Mouse (Mus musculus): ENCODE results near the gene Zfp771. TPM values are rescaled to one million over a fixed set of nuclear protein-coding genes. Genes with fewer than 3 reads are reported as not detected.

Zfp771 gene
- total and polyA plus RNA-seq, 2 experiments from 2014 or later = 65.7 to 75.1 TPM

DNA sequence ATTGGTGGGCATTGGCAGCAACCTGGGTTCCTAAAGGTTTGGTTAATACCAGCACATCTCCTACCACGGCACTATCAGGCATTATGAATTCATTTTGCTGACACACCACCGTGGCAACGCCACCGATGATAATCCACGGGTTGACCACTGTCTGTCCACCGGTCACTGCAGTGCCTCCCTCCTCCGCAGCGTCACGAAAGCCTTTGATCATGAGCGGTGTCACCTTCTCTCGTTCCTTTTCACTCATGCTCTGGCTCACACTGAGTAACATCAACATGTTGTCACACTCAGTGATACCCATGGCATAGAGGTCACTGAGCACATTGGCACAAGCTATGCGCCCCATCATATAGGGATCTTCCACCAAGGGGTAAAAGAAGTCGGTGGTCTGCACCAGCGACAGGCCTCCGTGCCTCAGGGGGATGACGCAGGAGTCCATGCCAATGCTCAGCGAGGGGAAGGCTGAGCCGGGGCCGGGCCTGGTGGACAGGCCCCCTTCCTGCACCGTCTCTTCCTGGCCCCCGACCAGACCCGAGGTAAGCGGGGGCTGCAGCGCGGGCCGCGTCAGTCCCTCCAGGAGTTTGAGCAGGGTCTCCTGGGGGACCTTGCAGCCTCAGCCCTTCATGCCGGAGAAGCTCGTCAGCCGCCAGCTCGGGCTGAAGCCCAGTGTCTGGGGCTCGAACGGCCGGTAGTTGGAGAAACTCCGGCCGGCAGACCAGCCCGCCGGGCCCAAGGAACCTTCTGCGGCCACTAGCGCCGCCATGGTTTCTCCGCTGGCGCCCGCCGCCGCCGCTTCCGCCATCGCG lies 29.2 kb downstream of the Zfp771 start:
- Histone ChIP-seq H3K4me3 (ENCODE audit: low read depth, low read length) (peak overlapping the region; percentile 84), H3K9ac (peak overlapping the region; percentile 93), H3K27ac (ENCODE audit: low read depth, low read length) (peak overlapping the region; percentile 80), H3K4me1 (ENCODE audit: insufficient read depth) (peaks cover 4% of the 10 kb centered on the region; the same call in 1 of the 2 replicates), H3K4me2 (ENCODE audit: low read depth) (peak overlapping the region; percentile 81), H3K27me3 (ENCODE audit: insufficient read depth, low read length) (no peaks in the 10 kb centered on the region), H3K9me3 (ENCODE audit: low read length) (0 out of 2 replicates have a peak, but pooled peaks cover 3% of the 10 kb centered on the region), H3K36me3 (ENCODE audit: insufficient read depth) (peaks cover 17% of the 10 kb centered on the region; the same call in 1 of the 2 replicates)
- TF ChIP-seq CTCF (IDR thresholded peaks at IDR 0.05; ENCODE audit: low read depth) = no peak
- peak; percentile 63 for ATAC-seq
- no peak for DNase-seq
- 18% methylated on average over 50 of the region's 50 CpGs for WGBS

DNA sequence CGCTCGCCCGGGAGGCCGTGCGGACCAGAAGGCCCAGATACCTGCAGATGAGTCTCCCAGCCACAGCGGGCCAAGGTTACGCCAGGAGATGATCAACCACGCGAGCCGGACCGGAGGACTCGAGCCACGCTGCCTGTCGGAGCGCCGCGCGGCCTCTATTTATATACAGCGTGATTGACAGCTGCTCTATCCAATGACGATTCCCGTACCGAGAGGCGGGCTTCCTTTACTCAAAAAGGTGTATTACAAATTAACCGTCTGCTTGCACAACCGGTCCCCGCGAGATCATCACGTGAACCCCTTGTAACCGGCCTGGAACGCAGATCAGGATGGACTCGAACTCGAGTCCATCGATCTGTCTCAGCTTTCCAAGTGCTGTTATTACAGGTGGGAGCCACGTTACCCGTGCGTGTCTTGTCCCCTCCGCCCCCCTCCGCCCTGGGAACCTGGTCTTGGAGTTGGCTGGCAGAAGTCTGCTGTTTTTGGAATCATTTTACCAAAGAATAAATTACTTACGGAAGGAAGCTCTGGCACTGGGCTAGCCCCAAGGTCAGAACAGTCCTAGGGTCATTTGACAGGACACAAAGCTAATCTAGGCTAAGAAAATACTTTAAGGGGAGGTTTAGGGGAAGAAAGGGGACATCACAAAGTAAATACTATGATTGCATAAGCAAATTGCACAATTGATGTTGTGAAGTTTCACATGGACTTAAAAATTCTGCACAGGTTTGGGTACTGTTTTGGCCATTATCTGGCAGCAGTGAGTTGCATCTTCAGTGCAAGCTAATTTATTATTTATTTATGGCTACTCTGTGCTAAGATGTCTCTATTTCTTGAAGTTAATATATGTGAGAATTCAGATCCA lies 30.1 kb downstream of the Zfp771 start, which contains the start of gene Sephs2:
TSS of gene Sephs2 (minus strand) at position 131 of the 865 bp plus-strand sequence.
- TF ChIP-seq CTCF (IDR thresholded peaks at IDR 0.05; ENCODE audit: low read depth) = no peak
- H3K4me1 ChIP-seq (ENCODE audit: insufficient read depth) = peaks cover 4% of the 10 kb centered on the region; the same call in 1 of the 2 replicates
- H3K4me3 ChIP-seq (ENCODE audit: low read depth, low read length) = peak within 1 kb of the TSS; percentile 84
- no peaks in the 10 kb centered on the region for H3K9me3 ChIP-seq (ENCODE audit: low read length)
- H3K9ac ChIP-seq = peak within 1 kb of the TSS; percentile 93
- WGBS = 2% methylated on average over 39 of the region's 39 CpGs
- peak; percentile 94 for ATAC-seq
- H3K4me2 ChIP-seq (ENCODE audit: low read depth) = peak within 1 kb of the TSS; percentile 81
- DNase-seq = peak; percentile 96
- H3K27ac ChIP-seq (ENCODE audit: low read depth, low read length) = peak within 1 kb of the TSS; percentile 80
- H3K27me3 ChIP-seq (ENCODE audit: insufficient read depth, low read length) = no peaks in the 10 kb centered on the region
- H3K36me3 ChIP-seq (ENCODE audit: insufficient read depth) = peaks cover 9% of the 10 kb centered on the region; the same call in 1 of the 2 replicates

DNA sequence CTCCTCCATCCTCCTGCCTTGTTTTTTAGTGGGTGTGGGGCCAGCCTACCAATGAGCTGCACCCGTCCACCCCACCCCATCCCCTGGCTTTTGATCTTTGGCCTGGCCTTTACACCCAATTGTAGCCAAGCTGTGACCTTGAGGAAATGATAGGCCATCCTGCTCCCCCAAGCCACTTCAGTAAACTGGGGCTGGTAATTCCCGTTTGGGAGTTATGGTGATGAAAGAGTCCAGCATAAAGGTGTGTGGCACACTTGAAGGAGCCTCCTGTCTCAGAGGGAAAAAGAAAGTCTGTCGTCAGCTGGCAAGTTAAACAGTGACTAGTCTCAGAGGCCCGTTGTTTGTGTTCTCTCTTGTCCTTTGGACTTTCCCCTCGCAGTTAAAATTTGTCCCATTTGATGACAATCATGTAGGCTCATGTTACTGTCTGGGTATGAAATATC lies 32.5 kb downstream of the Zfp771 start:
- Histone ChIP-seq H3K9me3 (ENCODE audit: low read length) (no peaks in the 10 kb centered on the region), H3K4me2 (ENCODE audit: low read depth) (no peak overlapping the region), H3K27me3 (ENCODE audit: insufficient read depth, low read length) (no peaks in the 10 kb centered on the region), H3K27ac (ENCODE audit: low read depth, low read length) (no peak overlapping the region), H3K4me1 (ENCODE audit: insufficient read depth) (peaks cover 4% of the 10 kb centered on the region; the same call in 1 of the 2 replicates), H3K36me3 (ENCODE audit: insufficient read depth) (no peaks in the 10 kb centered on the region), H3K9ac (no peak overlapping the region), H3K4me3 (ENCODE audit: low read depth, low read length) (no peak overlapping the region)
- WGBS = 85% methylated on average over 5 of the region's 5 CpGs
- ATAC-seq (no peak), DNase-seq (no peak)
- TF ChIP-seq CTCF (IDR thresholded peaks at IDR 0.05; ENCODE audit: low read depth) = no peak

DNA sequence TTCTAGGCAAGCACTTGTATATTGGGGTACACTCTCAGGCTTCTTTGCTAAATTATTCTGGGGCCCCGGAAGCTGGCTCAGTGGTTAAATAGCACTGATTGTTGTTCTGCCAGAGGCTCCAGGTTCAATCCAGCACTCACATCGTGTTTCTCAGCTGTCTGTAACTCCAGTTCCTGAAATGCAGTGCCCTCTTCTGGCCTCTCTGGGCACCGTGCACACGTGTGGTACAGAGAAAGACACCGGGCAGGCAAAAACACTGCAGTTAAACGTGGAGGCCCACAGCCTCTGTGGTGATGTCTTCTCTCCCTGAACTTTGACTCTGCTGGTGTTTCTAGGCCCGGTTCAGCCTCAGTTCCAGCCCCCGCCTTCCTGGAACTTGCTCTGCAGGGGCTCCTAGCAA lies 34.2 kb downstream of the Zfp771 start:
- H3K4me3 ChIP-seq (ENCODE audit: low read depth, low read length) = no peak overlapping the region
- no peaks in the 10 kb centered on the region for H3K36me3 ChIP-seq (ENCODE audit: insufficient read depth)
- H3K4me2 ChIP-seq (ENCODE audit: low read depth) = no peak overlapping the region
- ATAC-seq (no peak), DNase-seq (peak; percentile 44)
- no peak overlapping the region for H3K9ac ChIP-seq
- H3K4me1 ChIP-seq (ENCODE audit: insufficient read depth) = peaks cover 4% of the 10 kb centered on the region; the same call in 1 of the 2 replicates
- no peak overlapping the region for H3K27ac ChIP-seq (ENCODE audit: low read depth, low read length)
- H3K27me3 ChIP-seq (ENCODE audit: insufficient read depth, low read length) = no peaks in the 10 kb centered on the region
- WGBS = 20% methylated on average over 8 of the region's 8 CpGs
- TF ChIP-seq CTCF (IDR thresholded peaks at IDR 0.05; ENCODE audit: low read depth) = peak; percentile 71
- no peaks in the 10 kb centered on the region for H3K9me3 ChIP-seq (ENCODE audit: low read length)

DNA sequence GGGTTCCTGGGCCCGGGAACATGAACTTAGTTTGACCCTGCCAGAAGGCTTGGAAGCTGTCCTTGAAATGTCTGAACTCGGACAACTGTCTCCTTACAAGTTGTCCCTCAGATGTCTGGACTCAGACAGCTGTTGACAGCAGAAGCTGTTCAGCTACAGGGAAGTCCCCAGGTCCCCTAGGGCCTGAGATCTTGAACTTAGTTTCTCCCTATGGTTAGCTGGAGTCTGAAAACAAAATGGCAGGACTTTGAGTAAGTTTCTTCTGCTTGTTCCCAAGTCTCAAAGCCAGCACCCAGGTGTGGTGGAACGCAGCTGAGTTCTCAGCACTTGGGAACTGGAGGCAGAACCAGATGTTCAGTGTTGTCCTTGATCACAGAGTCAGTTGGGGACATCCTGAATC lies 36.0 kb downstream of the Zfp771 start:
- Histone ChIP-seq H3K9ac (no peak overlapping the region), H3K4me3 (ENCODE audit: low read depth, low read length) (no peak overlapping the region), H3K27ac (ENCODE audit: low read depth, low read length) (no peak overlapping the region), H3K4me2 (ENCODE audit: low read depth) (no peak overlapping the region), H3K27me3 (ENCODE audit: insufficient read depth, low read length) (no peaks in the 10 kb centered on the region), H3K36me3 (ENCODE audit: insufficient read depth) (no peaks in the 10 kb centered on the region), H3K4me1 (ENCODE audit: insufficient read depth) (no peaks in the 10 kb centered on the region), H3K9me3 (ENCODE audit: low read length) (no peaks in the 10 kb centered on the region)
- WGBS = 79% methylated on average over 3 of the region's 3 CpGs
- DNase-seq (no peak), ATAC-seq (no peak)
- no peak for TF ChIP-seq CTCF (IDR thresholded peaks at IDR 0.05; ENCODE audit: low read depth)

DNA sequence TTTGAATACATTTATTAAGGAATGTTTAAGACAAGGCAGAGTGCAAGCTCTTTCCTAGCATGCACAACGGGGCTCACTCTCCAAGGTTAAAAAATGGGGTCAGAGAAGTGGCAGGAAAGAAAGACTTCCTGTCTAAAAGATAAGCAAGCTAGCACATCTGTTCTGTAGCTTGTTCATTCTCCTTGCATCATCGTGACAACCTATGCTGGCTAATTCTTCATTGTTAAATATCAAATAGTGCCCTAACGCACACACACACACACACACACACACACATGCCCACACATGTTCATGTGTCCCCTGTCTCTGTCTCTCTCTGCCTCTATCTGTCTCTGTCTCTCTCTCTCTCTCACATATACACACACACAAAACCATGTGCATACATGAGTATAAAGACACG lies 37.0 kb downstream of the Zfp771 start:
- no peak for DNase-seq
- Histone ChIP-seq H3K27ac (ENCODE audit: low read depth, low read length) (no peak overlapping the region), H3K4me2 (ENCODE audit: low read depth) (no peak overlapping the region), H3K36me3 (ENCODE audit: insufficient read depth) (no peaks in the 10 kb centered on the region), H3K27me3 (ENCODE audit: insufficient read depth, low read length) (no peaks in the 10 kb centered on the region), H3K4me1 (ENCODE audit: insufficient read depth) (no peaks in the 10 kb centered on the region), H3K9ac (no peak overlapping the region), H3K4me3 (ENCODE audit: low read depth, low read length) (no peak overlapping the region), H3K9me3 (ENCODE audit: low read length) (no peaks in the 10 kb centered on the region)
- 79% methylated on average over 4 of the region's 4 CpGs for WGBS
- TF ChIP-seq CTCF (IDR thresholded peaks at IDR 0.05; ENCODE audit: low read depth) = no peak
- ATAC-seq = no peak

Measured in forebrain, postnatal 0 days (tissue).